Mouse (Mus musculus) erythroblast, embryonic 14.5 days (primary cell): ENCODE results near the gene Col1a1. TPM values are rescaled to one million over a fixed set of nuclear protein-coding genes. Genes with fewer than 3 reads are reported as not detected.

Experiments used
- H3K27me3 ChIP-seq: 2 replicates; pipeline ENCODE4 v1.6.1; 2012; ENCODE audit warnings: inconsistent platforms; ENCODE audit not compliant: control insufficient read depth
- H3K36me3 ChIP-seq: 2 replicates; pipeline ENCODE4 v1.6.1; 2012; ENCODE audit warnings: mild to moderate bottlenecking, inconsistent platforms; ENCODE audit not compliant: control insufficient read depth
- H3K4me1 ChIP-seq: 2 replicates; pipeline ENCODE4 v1.6.1; 2012; ENCODE audit warnings: inconsistent platforms; ENCODE audit not compliant: control insufficient read depth
- H3K4me3 ChIP-seq: replicated peaks from 2 replicates; pipeline ENCODE3; 2012; ENCODE audit warnings: moderate library complexity, mild to moderate bottlenecking, inconsistent platforms
- H3K9me3 ChIP-seq: 2 replicates; pipeline ENCODE4 v1.6.1; 2012; ENCODE audit warnings: low read length, inconsistent platforms, mixed read lengths; ENCODE audit not compliant: control insufficient read depth
- GATA1 ChIP-seq: IDR thresholded peaks from 2 replicates; pipeline ENCODE4 v1.6.1; 2012; ENCODE audit warnings: low read length, inconsistent platforms, mixed read lengths
- TAL1 ChIP-seq: IDR thresholded peaks from 3 replicates; pipeline ENCODE4 v1.6.1; 2012; ENCODE audit warnings: low read length, inconsistent platforms, mixed read lengths
- polyA plus RNA-seq: library from polyadenylated mRNA; stranded (reverse); fragments of >175 nt; gene quantifications from 2 replicates; pipeline ENCODE4 v1.2.3, GENCODE M21; 2012

Col1a1 gene
- polyA plus RNA-seq, 1 experiment = 0.01 TPM

DNA sequence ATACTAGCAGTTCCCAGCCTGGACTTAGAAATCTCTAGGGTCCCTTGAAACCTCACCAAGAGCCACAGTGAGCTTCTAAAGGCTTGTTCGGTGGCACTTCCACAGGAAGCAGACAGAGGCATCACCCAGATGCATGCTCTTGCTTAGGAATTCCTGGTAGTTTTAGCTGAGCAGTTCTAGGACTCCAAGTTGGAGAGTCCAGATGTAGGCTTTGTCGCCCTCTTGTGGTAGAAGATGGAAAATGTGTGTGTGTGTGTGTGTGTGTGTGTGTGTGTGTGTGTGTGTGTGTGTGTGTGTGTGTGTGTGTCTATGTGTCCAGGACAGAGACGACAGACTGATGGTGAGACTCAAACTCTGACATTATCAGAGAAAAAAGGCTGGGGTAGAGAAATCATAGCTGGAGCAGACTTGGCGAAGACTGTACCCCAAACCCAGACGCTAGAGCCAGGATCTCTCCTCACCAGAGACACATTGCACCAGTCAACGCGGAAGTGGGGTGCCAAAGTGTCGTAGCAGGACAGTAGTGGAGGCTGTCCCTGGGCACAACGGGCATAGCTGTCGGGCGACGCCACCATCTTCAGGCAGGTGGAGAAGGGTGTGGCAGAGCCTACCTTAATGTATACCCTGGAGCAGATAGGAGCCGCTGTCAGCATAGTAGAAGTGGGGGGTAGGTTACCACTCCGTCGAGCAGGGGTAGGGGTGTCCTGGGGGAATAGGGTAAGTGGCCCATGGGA lies 34.4 kb downstream of the Col1a1 start:
- TF ChIP-seq TAL1 (no peak), GATA1 (no peak)
- H3K4me1 ChIP-seq = peaks cover 2% of the 10 kb centered on the region
- no peaks in the 10 kb centered on the region for H3K9me3 ChIP-seq
- H3K4me3 ChIP-seq = no peak overlapping the region
- H3K36me3 ChIP-seq = no peaks in the 10 kb centered on the region
- H3K27me3 ChIP-seq = peaks cover 31% of the 10 kb centered on the region

GRCm38 (mm10) chr11:94971895-94972615 lies 36.0 kb downstream of the Col1a1 start:
- TF ChIP-seq GATA1 (no peak), TAL1 (no peak)
- H3K36me3 ChIP-seq = no peaks in the 10 kb centered on the region
- peaks cover 3% of the 10 kb centered on the region for H3K4me1 ChIP-seq
- H3K4me3 ChIP-seq = no peak overlapping the region
- peaks cover 30% of the 10 kb centered on the region for H3K27me3 ChIP-seq
- H3K9me3 ChIP-seq = no peaks in the 10 kb centered on the region

- Histone ChIP-seq H3K4me3 (no peak overlapping the region), H3K9me3 (no peaks in the 10 kb centered on the region), H3K27me3 (peaks cover 23% of the 10 kb centered on the region), H3K36me3 (no peaks in the 10 kb centered on the region), H3K4me1 (peaks cover 3% of the 10 kb centered on the region)
- TF ChIP-seq GATA1 (no peak), TAL1 (no peak)
Observed at GRCm38 (mm10) chr11:94972887-94973286, 36.9 kb downstream of the Col1a1 start.

GRCm38 (mm10) chr11:94973313-94973712 lies 37.3 kb downstream of the Col1a1 start:
- Histone ChIP-seq H3K9me3 (no peaks in the 10 kb centered on the region), H3K4me1 (peaks cover 6% of the 10 kb centered on the region), H3K4me3 (no peak overlapping the region), H3K27me3 (peaks cover 23% of the 10 kb centered on the region), H3K36me3 (no peaks in the 10 kb centered on the region)
- no peak for TF ChIP-seq TAL1
- TF ChIP-seq GATA1 = no peak

GRCm38 (mm10) chr11:94974951-94975350 lies 38.9 kb downstream of the Col1a1 start:
- Histone ChIP-seq H3K9me3 (no peaks in the 10 kb centered on the region), H3K27me3 (peaks cover 15% of the 10 kb centered on the region), H3K4me3 (no peak overlapping the region), H3K36me3 (no peaks in the 10 kb centered on the region), H3K4me1 (peaks cover 23% of the 10 kb centered on the region)
- TF ChIP-seq TAL1 (no peak), GATA1 (no peak)

DNA sequence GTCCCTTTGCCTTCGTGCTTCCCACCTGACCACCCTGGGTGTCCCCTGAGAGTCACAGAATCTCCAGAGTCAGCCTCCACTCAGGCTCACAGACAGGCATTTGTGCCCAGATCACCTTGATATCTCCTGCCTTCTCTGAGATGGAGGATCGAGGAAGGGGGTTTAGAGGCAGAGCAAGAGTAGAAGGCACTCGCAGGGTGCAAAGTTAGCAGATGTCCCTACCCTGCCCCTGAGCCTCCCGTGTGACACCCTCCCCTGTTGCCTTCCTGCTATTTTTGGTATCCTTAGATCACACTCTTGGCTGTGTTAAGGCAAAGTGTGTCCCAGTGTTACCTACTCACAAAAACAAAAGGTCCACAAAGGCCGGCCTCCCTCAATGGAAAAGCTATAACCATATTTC lies 40.2 kb downstream of the Col1a1 start, which contains the start of gene Sgca:
Sgca (minus strand) TSS at position 129 of the 400 bp plus-strand sequence.
- Histone ChIP-seq H3K4me1 (peaks cover 28% of the 10 kb centered on the region), H3K36me3 (no peaks in the 10 kb centered on the region), H3K4me3 (no peak within 1 kb of the TSS), H3K9me3 (no peaks in the 10 kb centered on the region), H3K27me3 (peaks cover 10% of the 10 kb centered on the region)
- TF ChIP-seq TAL1 (no peak), GATA1 (no peak)

DNA sequence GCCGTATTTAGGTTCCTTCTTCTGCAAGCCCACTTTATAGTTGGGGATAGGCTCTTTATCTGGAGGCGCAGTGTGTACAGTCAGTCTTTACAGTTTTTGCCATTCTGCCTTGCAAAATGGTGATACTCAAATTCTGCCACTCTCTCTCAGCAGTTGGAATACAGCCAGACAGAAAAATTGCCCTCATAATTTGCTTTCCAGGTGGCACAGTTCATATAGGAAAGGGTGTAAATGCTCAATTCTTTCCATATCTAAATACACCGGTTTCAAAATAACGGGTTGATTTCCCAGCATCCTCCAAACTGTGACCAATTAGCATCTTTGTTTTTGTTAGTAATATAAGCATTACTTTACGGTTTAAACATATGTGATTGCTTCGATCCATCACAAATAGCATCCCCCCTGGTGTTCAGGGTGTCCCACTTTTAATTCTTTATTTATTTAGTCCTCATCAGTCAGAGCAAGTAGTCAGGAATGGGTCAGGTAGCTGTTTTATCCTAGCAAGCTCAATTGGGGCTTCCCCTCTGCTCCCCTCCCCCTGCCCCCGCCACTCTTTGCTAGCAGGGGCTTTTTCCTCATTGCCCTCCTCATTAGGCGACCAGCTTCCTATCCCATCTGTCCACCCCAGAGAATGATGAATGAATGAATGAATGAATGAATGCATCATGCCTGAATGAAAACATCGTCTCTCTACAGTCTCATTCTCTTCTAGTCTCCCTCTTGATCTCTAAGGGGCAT lies 42.3 kb downstream of the Col1a1 start:
- Histone ChIP-seq H3K4me3 (peak overlapping the region; percentile 49), H3K36me3 (no peaks in the 10 kb centered on the region), H3K9me3 (no peaks in the 10 kb centered on the region), H3K4me1 (peaks cover 29% of the 10 kb centered on the region), H3K27me3 (peaks cover 2% of the 10 kb centered on the region; the same call in 1 of the 2 replicates)
- TF ChIP-seq GATA1 = no peak
- no peak for TF ChIP-seq TAL1

DNA sequence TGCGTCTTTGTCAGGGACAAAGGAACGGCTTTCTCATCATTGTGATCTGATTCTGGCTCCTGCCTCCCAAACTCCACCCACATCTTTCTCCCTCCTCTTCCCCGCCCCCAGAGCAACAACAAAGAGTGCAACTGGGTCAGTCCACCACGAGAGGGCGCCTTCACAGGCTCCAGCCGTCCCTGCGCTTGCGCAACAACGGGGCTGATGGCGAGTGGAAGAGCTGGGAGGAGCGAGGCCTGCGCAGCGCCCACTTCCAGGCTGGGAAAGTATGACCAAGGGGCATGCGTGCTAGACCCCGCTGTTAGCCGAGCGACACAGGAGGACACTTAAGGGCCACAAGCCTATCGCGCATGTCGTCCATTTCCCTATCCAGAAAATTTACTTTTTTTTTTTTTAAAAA lies 42.9 kb downstream of the Col1a1 start:
- H3K4me3 ChIP-seq = peak overlapping the region; percentile 49
- no peaks in the 10 kb centered on the region for H3K9me3 ChIP-seq
- no peaks in the 10 kb centered on the region for H3K36me3 ChIP-seq
- no peak for TF ChIP-seq GATA1
- no peak for TF ChIP-seq TAL1
- peaks cover 2% of the 10 kb centered on the region; the same call in 1 of the 2 replicates for H3K27me3 ChIP-seq
- H3K4me1 ChIP-seq = peaks cover 35% of the 10 kb centered on the region
